In genomic region chrX:160135719-160136118, GRCm38 (mm10) we compare ENCODE assay signal across 8 mouse cellular contexts. TPM values are rescaled to one million over a fixed set of nuclear protein-coding genes. Genes with fewer than 3 reads are reported as not detected.
DNase-seq lines count a peak whose midpoint lies in the region; ATAC-seq lines count a peak whose summit lies in the region.

No protein-coding gene starts in this region.

- peak overlapping the region; percentile 64; the same call in 1 of the 2 replicates for H3K4me3 ChIP-seq in lung, embryonic 15.5 days
- no peak overlapping the region for H3K4me3 ChIP-seq in intestine, embryonic 16.5 days (ENCODE audit: low read length)
- no peak overlapping the region for H3K4me3 ChIP-seq in neural tube, embryonic 14.5 days (ENCODE audit: low read depth, low read length)

- H3K27me3 ChIP-seq in lung, embryonic 15.5 days = no peaks in the 10 kb centered on the region
- no peaks in the 10 kb centered on the region for H3K27me3 ChIP-seq in intestine, embryonic 16.5 days (replicated peaks; ENCODE audit: control insufficient read depth, insufficient read depth, low read length)
- no peaks in the 10 kb centered on the region for H3K27me3 ChIP-seq in neural tube, embryonic 14.5 days (ENCODE audit: control insufficient read depth, insufficient read depth, low read length)

- no peak overlapping the region for H3K27ac ChIP-seq in lung, embryonic 15.5 days
- H3K27ac ChIP-seq in intestine, embryonic 16.5 days (ENCODE audit: low read length) = no peak overlapping the region
- no peak overlapping the region for H3K27ac ChIP-seq in neural tube, embryonic 14.5 days (ENCODE audit: low read depth, low read length)

- H3K9me3 ChIP-seq in lung, embryonic 15.5 days = no peaks in the 10 kb centered on the region
- H3K9me3 ChIP-seq in intestine, embryonic 16.5 days (ENCODE audit: control insufficient read depth, low read length) = no peaks in the 10 kb centered on the region
- H3K9me3 ChIP-seq in neural tube, embryonic 14.5 days (ENCODE audit: control insufficient read depth, low read length) = no peaks in the 10 kb centered on the region

- peaks cover 6% of the 10 kb centered on the region; the same call in 1 of the 2 replicates for H3K4me1 ChIP-seq in lung, embryonic 15.5 days
- H3K4me1 ChIP-seq in intestine, embryonic 16.5 days (ENCODE audit: control insufficient read depth, insufficient read depth, low read length) = no peaks in the 10 kb centered on the region
- H3K4me1 ChIP-seq in neural tube, embryonic 14.5 days (ENCODE audit: control insufficient read depth, insufficient read depth, low read length) = 0 out of 2 replicates have a peak, but pooled peaks cover 2% of the 10 kb centered on the region

- no peak for DNase-seq in lung, adult 18-20 months
- DNase-seq in embryo, embryonic 11 days = peak; percentile 39
- no peak for DNase-seq in adrenal gland, adult 2 months
- DNase-seq in spleen, postnatal 4 days (ENCODE audit: low spot score in 2 of 2) = no peak
- no peak for DNase-seq in cerebellum, adult 11-12 months

- peak overlapping the region; percentile 59 for H3K4me2 ChIP-seq in lung, embryonic 15.5 days
- H3K4me2 ChIP-seq in intestine, embryonic 16.5 days (ENCODE audit: low read depth, low read length) = peak overlapping the region; percentile 33
- H3K4me2 ChIP-seq in neural tube, embryonic 14.5 days (ENCODE audit: low read depth, low read length) = peak overlapping the region; percentile 61; the same call in 1 of the 2 replicates

- H3K9ac ChIP-seq in lung, embryonic 15.5 days = no peak overlapping the region
- no peak overlapping the region for H3K9ac ChIP-seq in intestine, embryonic 16.5 days (ENCODE audit: low read depth, low read length)
- H3K9ac ChIP-seq in neural tube, embryonic 14.5 days (replicated peaks; ENCODE audit: low read depth, low read length) = no peak overlapping the region

- WGBS in lung, embryonic 15.5 days = 24% methylated on average over 6 of the region's 6 CpGs
- 43% methylated on average over 6 of the region's 6 CpGs for WGBS in intestine, embryonic 16.5 days
- whole genome bisulfite sequencing in neural tube, embryonic 14.5 days = 21% methylated on average over 6 of the region's 6 CpGs

- H3K36me3 ChIP-seq in lung, embryonic 15.5 days = no peaks in the 10 kb centered on the region
- no peaks in the 10 kb centered on the region for H3K36me3 ChIP-seq in intestine, embryonic 16.5 days (ENCODE audit: control insufficient read depth, insufficient read depth, low read length)
- no peaks in the 10 kb centered on the region for H3K36me3 ChIP-seq in neural tube, embryonic 14.5 days (ENCODE audit: control insufficient read depth, insufficient read depth, low read length)

- no peak for ATAC-seq in lung, embryonic 15.5 days (ENCODE audit: borderline replicate concordance, extremely low read depth, low FRiP score, low TSS enrichment)
- no peak for ATAC-seq in intestine, embryonic 16.5 days
- ATAC-seq in neural tube, embryonic 14.5 days (ENCODE audit: low read depth) = no peak

RNA-seq across cellular contexts. Expression of gene Pdha1, which starts 2.5 kb away (rescaled TPM):
- polyA plus RNA-seq in lung, embryonic 15.5 days (2015; fragmentation: Nextera tagmentation; extraction: Ambion mirVana) = 124 and 130 TPM in 2 replicates
- polyA plus RNA-seq in intestine, embryonic 16.5 days (2015; fragmentation: Nextera tagmentation; extraction: Ambion mirVana) = 172 and 178 TPM in 2 replicates
- 153 and 154 TPM in 2 replicates for polyA plus RNA-seq in neural tube, embryonic 14.5 days (2014; fragmentation: Nextera tagmentation; extraction: Ambion mirVana)
- 100 to 1,000 TPM; 361 to 388 TPM for total RNA-seq in adrenal gland, adult 2 months (2021)
- polyA plus RNA-seq in adrenal gland, adult 2 months (2012; rRNA removed) = 36.4 and 56.3 TPM in 2 replicates
